Mouse (Mus musculus) neural tube, embryonic 15.5 days (tissue): Measurements from ENCODE around the gene Gyg. TPM values are rescaled to one million over a fixed set of nuclear protein-coding genes. Genes with fewer than 3 reads are reported as not detected.
"Not testable (repeated sequence)": the region's sequence is repeated elsewhere in the genome, so short reads cannot be mapped to it uniquely, and the experiment has no call there.

Experiments
- ATAC-seq: fragments of 200-750 bp; cut with Nextera tagmentation; 2 replicates; pipeline ENCODE4 v1.8.0; 2017; ENCODE audit warnings: mild to moderate bottlenecking, moderate TSS enrichment, moderate library complexity; ENCODE audit not compliant: low FRiP score
- H3K27ac ChIP-seq: fragments of 300-500 bp; sonication (generic); replicated peaks from 2 replicates; pipeline ENCODE4 v1.5.1; 2015; ENCODE audit warnings: mild to moderate bottlenecking, inconsistent platforms
- H3K27me3 ChIP-seq: fragments of 300-500 bp; sonication (generic); replicated peaks from 2 replicates; pipeline ENCODE4 v1.6.1; 2015; ENCODE audit warnings: inconsistent platforms
- H3K36me3 ChIP-seq: fragments of 300-500 bp; sonication (generic); 2 replicates; pipeline ENCODE4 v1.6.1; 2015; ENCODE audit warnings: inconsistent platforms
- H3K4me1 ChIP-seq: fragments of 300-500 bp; sonication (generic); 2 replicates; pipeline ENCODE4 v1.6.1; 2015; ENCODE audit warnings: inconsistent platforms
- H3K4me2 ChIP-seq: fragments of 300-500 bp; sonication (generic); 2 replicates; pipeline ENCODE4 v1.6.1; 2015; ENCODE audit warnings: inconsistent platforms, mild to moderate bottlenecking, moderate library complexity
- H3K4me3 ChIP-seq: fragments of 300-500 bp; sonication (generic); replicated peaks from 2 replicates; pipeline ENCODE4 v1.5.1; 2015; ENCODE audit warnings: mild to moderate bottlenecking, inconsistent platforms
- H3K9ac ChIP-seq: fragments of 300-500 bp; sonication (generic); replicated peaks from 2 replicates; pipeline ENCODE4 v1.6.1; 2015; ENCODE audit warnings: mild to moderate bottlenecking, inconsistent platforms
- H3K9me3 ChIP-seq: fragments of 300-500 bp; sonication (generic); replicated peaks from 2 replicates; pipeline ENCODE4 v1.6.1; 2016; ENCODE audit warnings: inconsistent platforms
- WGBS: fragments of 180-500 bp; shearing (Covaris S2); methylation state at CpG from one replicate; pipeline ENCODE4 v1.1.7; 2015; ENCODE audit warnings: mixed read lengths; 5-methylcytosine and 5-hydroxymethylcytosine counted together
- polyA plus RNA-seq: library from polyadenylated mRNA; unstranded; fragments of >200 nt; fragmentation: Nextera tagmentation; extraction: Ambion mirVana; gene quantifications from 2 replicates; pipeline ENCODE4 v1.2.1, GENCODE M21; 2015

Gyg gene
- polyA plus RNA-seq, 1 experiment from 2014 or later = 80.6 TPM

- Histone ChIP-seq H3K9ac (no peak overlapping the region), H3K36me3 (no peaks in the 10 kb centered on the region), H3K4me3 (no peak overlapping the region), H3K4me1 (no peaks in the 10 kb centered on the region), H3K27me3 (no peaks in the 10 kb centered on the region), H3K9me3 (no peaks in the 10 kb centered on the region), H3K27ac (no peak overlapping the region), H3K4me2 (no peak overlapping the region)
- WGBS = 94% methylated on average over 8 of the region's 8 CpGs
- ATAC-seq = no peak
Measured at GRCm38 (mm10) chr3:20130456-20131349, 24.4 kb downstream of the Gyg start.

GRCm38 (mm10) chr3:20129491-20129890 lies 25.6 kb downstream of the Gyg start:
- H3K36me3 ChIP-seq = no peaks in the 10 kb centered on the region
- H3K4me1 ChIP-seq = no peaks in the 10 kb centered on the region
- WGBS = 85% methylated on average over 5 of the region's 5 CpGs
- no peak overlapping the region for H3K9ac ChIP-seq
- no peak overlapping the region for H3K4me2 ChIP-seq
- no peaks in the 10 kb centered on the region for H3K27me3 ChIP-seq
- H3K27ac ChIP-seq = no peak overlapping the region
- no peak overlapping the region for H3K4me3 ChIP-seq
- no peaks in the 10 kb centered on the region for H3K9me3 ChIP-seq
- ATAC-seq = no peak

- H3K4me3 ChIP-seq = no peak overlapping the region
- H3K4me2 ChIP-seq = no peak overlapping the region
- H3K9ac ChIP-seq = no peak overlapping the region
- H3K27me3 ChIP-seq = no peaks in the 10 kb centered on the region
- no peak overlapping the region for H3K27ac ChIP-seq
- H3K4me1 ChIP-seq = no peaks in the 10 kb centered on the region
- no peaks in the 10 kb centered on the region for H3K9me3 ChIP-seq
- no peak for ATAC-seq
- 71% methylated on average over 2 of the region's 2 CpGs for WGBS
- peaks cover 6% of the 10 kb centered on the region for H3K36me3 ChIP-seq
Measured at GRCm38 (mm10) chr3:20127047-20127595, 28.0 kb downstream of the Gyg start.

- no peak overlapping the region for H3K4me2 ChIP-seq
- no peaks in the 10 kb centered on the region for H3K27me3 ChIP-seq
- ATAC-seq = no peak
- no peaks in the 10 kb centered on the region for H3K4me1 ChIP-seq
- H3K9me3 ChIP-seq = no peaks in the 10 kb centered on the region
- H3K4me3 ChIP-seq = no peak overlapping the region
- H3K9ac ChIP-seq = no peak overlapping the region
- no peak overlapping the region for H3K27ac ChIP-seq
- 96% methylated on average over 5 of the region's 5 CpGs for WGBS
- H3K36me3 ChIP-seq = peaks cover 8% of the 10 kb centered on the region
Measured at GRCm38 (mm10) chr3:20125604-20126003, 29.5 kb downstream of the Gyg start.

- ATAC-seq = not testable (repeated sequence)
Measured at GRCm38 (mm10) chr3:20121582-20121981, 33.5 kb downstream of the Gyg start.

GRCm38 (mm10) chr3:20119686-20120244 lies 35.4 kb downstream of the Gyg start:
- Histone ChIP-seq H3K9ac (no peak overlapping the region), H3K4me3 (no peak overlapping the region), H3K27ac (no peak overlapping the region), H3K9me3 (no peaks in the 10 kb centered on the region), H3K27me3 (no peaks in the 10 kb centered on the region), H3K36me3 (peaks cover 10% of the 10 kb centered on the region), H3K4me2 (no peak overlapping the region), H3K4me1 (no peaks in the 10 kb centered on the region)
- ATAC-seq = peak; percentile 61
- 59% methylated on average over 4 of the region's 4 CpGs for WGBS

More at GRCm38 (mm10) chr3:20121582-20121981, 33.5 kb downstream of the Gyg start:
- H3K36me3 ChIP-seq = peaks cover 10% of the 10 kb centered on the region
- not testable (repeated sequence) for H3K27me3 ChIP-seq, H3K4me3 ChIP-seq, H3K4me2 ChIP-seq, H3K9ac ChIP-seq, H3K27ac ChIP-seq, H3K9me3 ChIP-seq, H3K4me1 ChIP-seq
- 94% methylated on average over 5 of the region's 5 CpGs for WGBS

- no peaks in the 10 kb centered on the region for H3K4me1 ChIP-seq
- H3K36me3 ChIP-seq = peaks cover 10% of the 10 kb centered on the region
- 91% methylated on average over 19 of the region's 19 CpGs for WGBS
- no peak overlapping the region for H3K4me2 ChIP-seq
- H3K4me3 ChIP-seq = no peak overlapping the region
- H3K27ac ChIP-seq = no peak overlapping the region
- 0 out of 2 replicates have a peak, but pooled peaks have one; percentile 11 for ATAC-seq
- no peak overlapping the region for H3K9ac ChIP-seq
- no peaks in the 10 kb centered on the region for H3K27me3 ChIP-seq
- H3K9me3 ChIP-seq = no peaks in the 10 kb centered on the region
Measured at GRCm38 (mm10) chr3:20119044-20119591, 36.0 kb downstream of the Gyg start.

- Histone ChIP-seq H3K4me3 (no peak overlapping the region), H3K9me3 (no peaks in the 10 kb centered on the region), H3K27me3 (no peaks in the 10 kb centered on the region), H3K27ac (no peak overlapping the region), H3K4me1 (no peaks in the 10 kb centered on the region), H3K4me2 (no peak overlapping the region), H3K36me3 (peaks cover 29% of the 10 kb centered on the region), H3K9ac (no peak overlapping the region)
- 96% methylated on average over 2 of the region's 2 CpGs for WGBS
- no peak for ATAC-seq
Measured at GRCm38 (mm10) chr3:20111913-20112312, 43.2 kb downstream of the Gyg start.

GRCm38 (mm10) chr3:20108881-20109280 lies 46.2 kb downstream of the Gyg start:
- ATAC-seq = no peak
- H3K27ac ChIP-seq = no peak overlapping the region
- H3K4me3 ChIP-seq = no peak overlapping the region
- no peak overlapping the region for H3K4me2 ChIP-seq
- H3K9me3 ChIP-seq = no peaks in the 10 kb centered on the region
- peaks cover 27% of the 10 kb centered on the region for H3K36me3 ChIP-seq
- no peaks in the 10 kb centered on the region for H3K4me1 ChIP-seq
- no peaks in the 10 kb centered on the region for H3K27me3 ChIP-seq
- 78% methylated on average over 5 of the region's 5 CpGs for WGBS
- H3K9ac ChIP-seq = no peak overlapping the region

GRCm38 (mm10) chr3:20104776-20105175 lies 50.3 kb downstream of the Gyg start:
- Histone ChIP-seq H3K4me2 (no peak overlapping the region), H3K4me3 (no peak overlapping the region), H3K4me1 (no peaks in the 10 kb centered on the region), H3K27ac (no peak overlapping the region), H3K36me3 (peaks cover 9% of the 10 kb centered on the region), H3K9ac (no peak overlapping the region), H3K9me3 (no peaks in the 10 kb centered on the region), H3K27me3 (no peaks in the 10 kb centered on the region)
- 88% methylated on average over 2 of the region's 2 CpGs for WGBS
- ATAC-seq = no peak

GRCm38 (mm10) chr3:20104318-20104717 lies 50.8 kb downstream of the Gyg start:
- no peak for ATAC-seq
- no peaks in the 10 kb centered on the region for H3K4me1 ChIP-seq
- H3K36me3 ChIP-seq = peaks cover 4% of the 10 kb centered on the region; the same call in 1 of the 2 replicates
- H3K4me3 ChIP-seq = no peak overlapping the region
- no peak overlapping the region for H3K27ac ChIP-seq
- no peaks in the 10 kb centered on the region for H3K27me3 ChIP-seq
- H3K9ac ChIP-seq = no peak overlapping the region
- no peak overlapping the region for H3K4me2 ChIP-seq
- WGBS = 94% methylated on average over 8 of the region's 8 CpGs
- no peaks in the 10 kb centered on the region for H3K9me3 ChIP-seq
